Mouse (Mus musculus) central nervous system, embryonic 18 days (tissue): ENCODE results near the gene Kcnj16. TPM values are rescaled to one million over a fixed set of nuclear protein-coding genes. Genes with fewer than 3 reads are reported as not detected.

Experiments used
- polyA plus RNA-seq: library from polyadenylated mRNA; depleted of rRNA; stranded (reverse); fragments of >200 nt; gene quantifications from 2 replicates; pipeline ENCODE4 v1.2.3, GENCODE M21; 2012; rRNA removed

Kcnj16 gene
- 1.2 and 1.8 TPM in 2 replicates for polyA plus RNA-seq

DNA sequence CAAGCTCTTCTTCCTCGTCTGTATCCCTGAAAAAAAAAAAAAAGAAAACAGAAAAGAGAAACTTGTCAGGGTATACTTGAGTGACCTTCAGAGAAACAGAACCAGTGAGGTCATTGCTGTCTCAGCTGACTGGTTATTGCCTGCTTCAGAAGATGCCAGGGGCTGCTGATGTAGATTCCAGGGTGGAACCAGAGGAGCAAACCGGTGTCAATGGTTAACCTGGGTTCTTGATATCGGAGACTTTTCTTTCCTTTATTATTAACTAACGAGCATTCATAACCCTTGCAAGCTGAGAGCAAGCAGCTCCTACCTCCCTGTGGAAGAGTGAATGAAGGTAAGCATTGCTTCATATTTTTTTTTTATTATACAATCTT lies at the start of gene Kcnj16:
Kcnj16 (plus strand) TSS at position 272 of the 374 bp plus-strand sequence.

DNA sequence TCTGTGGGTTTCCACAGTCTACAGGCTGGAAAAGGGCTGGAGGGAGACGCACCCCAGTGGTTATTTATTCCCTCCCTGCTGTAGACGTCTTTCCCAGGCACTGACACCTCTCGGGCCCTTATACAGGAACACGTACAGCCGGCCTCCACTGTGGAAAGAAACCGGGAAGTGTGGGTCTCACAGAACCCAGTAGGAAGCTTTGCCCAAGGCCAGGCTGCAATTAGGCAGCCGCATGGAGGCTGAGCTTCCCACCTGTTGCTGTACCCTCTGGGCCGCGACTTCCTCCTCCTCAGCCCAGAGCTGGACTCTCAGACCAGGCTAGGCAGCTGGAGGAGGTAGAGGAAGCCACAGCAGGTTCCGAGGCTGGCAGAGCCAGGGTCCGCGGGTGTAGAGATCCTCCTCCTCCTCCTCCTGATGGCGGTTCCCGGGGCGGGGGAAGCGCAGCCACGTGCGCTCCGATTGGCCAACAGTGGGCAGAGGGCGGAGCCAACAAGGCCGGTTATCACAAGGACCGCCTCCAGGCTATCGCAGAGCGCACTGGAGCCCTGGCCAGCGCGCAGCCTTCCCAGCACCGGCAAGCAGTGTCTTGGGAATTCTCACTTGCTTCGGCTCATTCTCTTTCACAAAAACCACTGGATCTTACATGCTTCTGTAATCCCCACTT lies 97.9 kb downstream of the Kcnj16 start, which contains the start of gene Kcnj2:
Kcnj2 (plus strand) TSS at position 530 of the 664 bp plus-strand sequence.

Other genes with a start within 250 kb of the Kcnj16 start
- 5.2 and 6.6 TPM in 2 replicates for gene Kcnj2, start 98.1 kb downstream of the Kcnj16 start, polyA plus RNA-seq